Mouse (Mus musculus) liver, adult 10 weeks (tissue): ENCODE results near the gene Pcgf6. TPM values are rescaled to one million over a fixed set of nuclear protein-coding genes. Genes with fewer than 3 reads are reported as not detected.

Source experiments
- polyA plus RNA-seq: library from polyadenylated mRNA; stranded (reverse); fragments of 350-450 nt; fragmentation: Illumina TruSeq; extraction: RNeasy Lipid Tissue Mini Kit (QIAGEN cat#74804); gene quantifications from one replicate; pipeline ENCODE4 v1.2.3, GENCODE M21; 2014; ENCODE audit warnings: low read depth, low replicate concordance

Pcgf6 gene
- polyA plus RNA-seq = 13.2 TPM

DNA sequence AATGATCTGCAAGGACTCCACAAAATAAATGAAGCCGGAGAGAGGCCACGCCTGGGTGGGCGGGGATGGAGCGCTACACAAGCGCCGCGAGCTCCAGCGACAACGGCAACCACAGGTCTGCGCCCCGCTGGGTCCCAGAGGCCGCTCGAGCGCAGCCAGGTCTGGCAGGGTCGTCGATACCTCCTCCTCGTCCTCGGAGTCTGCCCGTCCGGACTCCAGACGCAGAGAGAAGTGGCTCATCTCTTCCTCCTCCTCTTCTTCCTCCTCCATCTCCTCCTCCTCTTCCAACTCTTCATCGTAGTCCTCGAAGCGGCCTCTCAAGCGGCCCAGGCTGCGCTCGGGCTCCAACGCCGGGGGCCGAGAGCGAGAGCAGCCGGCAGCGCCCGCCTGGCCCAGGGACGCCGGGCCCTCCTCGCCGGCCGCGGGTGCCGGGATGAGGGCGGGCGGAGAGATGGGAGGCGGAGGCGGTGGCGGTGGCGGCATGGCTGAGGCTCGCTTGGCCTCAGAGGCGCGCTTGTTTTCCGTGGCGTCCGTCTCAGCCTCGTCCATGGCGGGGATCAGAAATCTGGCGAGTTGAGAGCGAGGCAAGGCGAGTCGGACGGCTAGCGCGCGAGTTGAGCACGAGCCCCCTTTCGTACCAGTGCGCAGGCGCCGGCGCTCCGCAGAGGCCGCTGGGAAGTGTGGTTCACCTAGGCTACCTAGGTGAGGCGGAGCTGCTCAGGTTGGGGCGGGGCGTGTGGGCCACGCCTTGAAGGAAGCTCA, at the start of gene Pcgf6:
TSS of gene Pcgf6 (minus strand) at position 636 of the 762 bp plus-strand sequence.

DNA sequence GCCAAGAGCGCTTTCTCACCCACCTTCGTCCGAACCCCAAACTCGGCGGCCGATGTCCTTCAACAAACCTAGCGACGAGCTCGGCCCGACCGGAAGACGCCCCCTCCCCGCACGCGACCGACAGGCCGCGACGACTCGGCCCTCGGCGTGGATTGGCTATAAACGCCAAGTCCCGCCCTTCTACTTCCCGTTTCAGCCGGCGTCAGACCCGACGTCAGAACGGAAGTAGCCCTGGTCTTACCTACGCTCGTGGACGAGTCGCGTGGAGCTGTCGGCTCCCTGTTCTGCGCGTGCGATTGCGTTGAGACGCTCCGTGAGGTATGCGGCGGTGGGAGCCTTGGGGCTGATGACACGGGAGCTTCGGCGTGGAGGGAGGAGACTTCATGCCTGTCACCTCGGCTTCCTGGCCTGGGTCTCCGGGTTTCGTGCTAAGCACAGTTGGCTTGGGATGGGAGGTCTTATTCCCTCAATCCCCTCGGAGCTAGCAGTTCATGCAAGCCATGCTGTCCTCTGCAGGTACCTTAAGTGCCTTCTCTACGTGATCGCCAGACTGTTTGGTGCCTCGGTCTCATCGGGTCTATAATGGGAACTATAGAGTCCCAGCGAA, 39.9 kb upstream of the Pcgf6 start, which contains the start of the genes Usmg5 and Pdcd11:
TSS of gene Usmg5 (minus strand) at position 98 of the 607 bp plus-strand sequence.
TSS of gene Pdcd11 (plus strand) at position 219 of the 607 bp plus-strand sequence.

GRCm38 (mm10) chr19:47067096-47067882, 16.6 kb upstream of the Pcgf6 start, which contains the start of gene Taf5:
Gene Taf5 (plus strand): TSS chr19:47067746.

GRCm38 (mm10) chr19:47014447-47015381, 36.0 kb downstream of the Pcgf6 start, which contains the start of the genes Ina and Nt5c2:
Gene Ina (plus strand): TSS chr19:47014698.
Gene Nt5c2 (minus strand): TSS chr19:47015153.

Other genes with a start within 250 kb of the Pcgf6 start
- not detected for gene Ina, start 36.2 kb downstream of the Pcgf6 start, polyA plus RNA-seq
- 19.8 TPM for gene Nt5c2, start 35.8 kb downstream of the Pcgf6 start, polyA plus RNA-seq
- 4.6 TPM for gene Taf5, start 16.8 kb upstream of the Pcgf6 start, polyA plus RNA-seq
- gene Usmg5, start 39.7 kb upstream of the Pcgf6 start, polyA plus RNA-seq = 1,353 TPM
- 1.1 TPM for gene Pdcd11, start 39.9 kb upstream of the Pcgf6 start, polyA plus RNA-seq
- 0.24 TPM for gene Calhm2, start 87.4 kb upstream of the Pcgf6 start, polyA plus RNA-seq
- gene Calhm1, start 93.3 kb upstream of the Pcgf6 start, polyA plus RNA-seq = not detected
- not detected for gene Calhm3, start 106.9 kb upstream of the Pcgf6 start, polyA plus RNA-seq
- gene Neurl1a, start 127.9 kb upstream of the Pcgf6 start, polyA plus RNA-seq = not detected